Mouse (Mus musculus): Measurements from ENCODE around the gene Stab1.

- TF ChIP-seq EP300 (IDR thresholded peaks at IDR 0.05; ENCODE audit: insufficient read depth, low read depth, low read length) (no peak), CTCF (IDR thresholded peaks at IDR 0.05; ENCODE audit: low read depth, low read length) (no peak), POLR2A (IDR thresholded peaks at IDR 0.05; ENCODE audit: insufficient read depth, low read length) (no peak)
Observed at GRCm38 (mm10) chr14:31114011-31114410, 54.4 kb downstream of the Stab1 start.
